Mouse (Mus musculus) CH12.LX (cell line): ENCODE results near the gene Tmem108. TPM values are rescaled to one million over a fixed set of nuclear protein-coding genes. Genes with fewer than 3 reads are reported as not detected.

ENCODE experiments used
- DNase-seq: peaks from one replicate; pipeline ENCODE4 v3.0.0-alpha.2; 2013; ENCODE audit errors: extremely low read depth
- H3K27ac ChIP-seq: 2 replicates; pipeline ENCODE4 v1.5.1; 2012; ENCODE audit warnings: low read depth, mild to moderate bottlenecking, control low read depth, moderate library complexity; ENCODE audit not compliant: insufficient read depth
- H3K27me3 ChIP-seq: replicated peaks from 2 replicates; pipeline ENCODE3; 2012; ENCODE audit warnings: inconsistent platforms
- H3K36me3 ChIP-seq, 2 experiments: replicated peaks in 1 of 2; 2 replicates each; pipeline versions ENCODE3 to v1.6.1; 2012; ENCODE audit warnings: inconsistent platforms in 1 of 2, low read length in 1 of 2, mild to moderate bottlenecking in 1 of 2, mixed read lengths in 1 of 2, moderate library complexity in 1 of 2; ENCODE audit not compliant: control insufficient read depth in 1 of 2, insufficient read depth in 1 of 2
- H3K4me1 ChIP-seq, 2 experiments: 2 replicates each; pipeline ENCODE4 v1.6.1; 2012; ENCODE audit warnings: inconsistent platforms in 1 of 2, moderate library complexity in 1 of 2; ENCODE audit not compliant: insufficient read depth in 2 of 2, control insufficient read depth in 1 of 2
- H3K4me2 ChIP-seq: 2 replicates; pipeline ENCODE4 v1.6.1; 2012; ENCODE audit warnings: low read depth, mild to moderate bottlenecking, control low read depth; ENCODE audit not compliant: poor library complexity, insufficient read depth, severe bottlenecking
- H3K4me3 ChIP-seq, 3 experiments: fragments of 150-350 bp in 1 of 3; sonication (generic) in 1 of 3; replicated peaks in 1 of 3; 2 replicates each; pipeline versions ENCODE3 to v1.5.1; 2011 to 2012; ENCODE audit warnings: low read depth in 2 of 3, low read length in 2 of 3, mild to moderate bottlenecking in 2 of 3, moderate library complexity in 2 of 3, control low read depth in 1 of 3, improper control_type of control experiment in 1 of 3, inconsistent platforms in 1 of 3, mixed read lengths in 1 of 3; ENCODE audit not compliant: poor library complexity in 1 of 3
- H3K79me2 ChIP-seq: replicated peaks from 2 replicates; pipeline ENCODE4 v1.6.1; 2012; ENCODE audit warnings: mild to moderate bottlenecking, moderate library complexity; ENCODE audit not compliant: control insufficient read depth, poor library complexity, insufficient read depth, severe bottlenecking; ENCODE audit errors: extremely low read depth
- H3K9ac ChIP-seq: 2 replicates; pipeline ENCODE4 v1.6.1; 2012; ENCODE audit warnings: low read depth, mild to moderate bottlenecking, control low read depth, moderate library complexity; ENCODE audit not compliant: insufficient read depth
- H3K9me3 ChIP-seq: replicated peaks from 2 replicates; pipeline ENCODE3; 2012; ENCODE audit warnings: low read length, inconsistent platforms, mixed read lengths
- CHD2 ChIP-seq: IDR thresholded peaks from 2 replicates; pipeline ENCODE4 v1.6.1; 2011; ENCODE audit warnings: low read length, improper control_type of control experiment
- EP300 ChIP-seq: IDR thresholded peaks from 2 replicates; pipeline ENCODE4 v1.6.1; 2011; ENCODE audit warnings: low read length, improper control_type of control experiment
- ETS1 ChIP-seq: conservative IDR thresholded peaks from 2 replicates; pipeline ENCODE4 v1.6.1; 2012; ENCODE audit warnings: low read depth, mild to moderate bottlenecking, inconsistent platforms, low read length, improper control_type of control experiment, moderate library complexity
- HCFC1 ChIP-seq: IDR thresholded peaks from 2 replicates; pipeline ENCODE4 v1.6.1; 2012; ENCODE audit warnings: low read depth, mild to moderate bottlenecking, inconsistent platforms, low read length, improper control_type of control experiment
- JUND ChIP-seq: conservative IDR thresholded peaks from 2 replicates; pipeline ENCODE4 v1.6.1; 2011; ENCODE audit warnings: low read depth, low read length, improper control_type of control experiment
- MAX ChIP-seq: IDR thresholded peaks from 2 replicates; pipeline ENCODE4 v1.6.1; 2011; ENCODE audit warnings: low read length, improper control_type of control experiment
- MAZ ChIP-seq: IDR thresholded peaks from 2 replicates; pipeline ENCODE4 v1.6.1; 2012; ENCODE audit warnings: low read depth, mild to moderate bottlenecking, inconsistent platforms, low read length, improper control_type of control experiment, moderate library complexity
- MEF2A ChIP-seq: IDR thresholded peaks from 2 replicates; pipeline ENCODE4 v1.6.1; 2014; ENCODE audit warnings: low read depth, mild to moderate bottlenecking, inconsistent platforms, low read length, improper control_type of control experiment, borderline replicate concordance
- NELFE ChIP-seq: IDR thresholded peaks from 2 replicates; pipeline ENCODE4 v1.6.1; 2011; ENCODE audit warnings: low read depth, low read length, improper control_type of control experiment
- NRF1 ChIP-seq: IDR thresholded peaks from 2 replicates; pipeline ENCODE4 v1.6.1; 2014; ENCODE audit warnings: low read depth, mild to moderate bottlenecking, inconsistent platforms, low read length, improper control_type of control experiment, moderate library complexity
- POLR2A ChIP-seq: IDR thresholded peaks from 2 replicates; pipeline ENCODE4 v1.6.1; 2011; ENCODE audit warnings: low read depth, mild to moderate bottlenecking, improper control_type of control experiment, low read length
- RAD21 ChIP-seq: IDR thresholded peaks from 2 replicates; pipeline ENCODE4 v1.6.1; 2011; ENCODE audit warnings: low read depth, mild to moderate bottlenecking, low read length, improper control_type of control experiment, moderate library complexity
- RCOR1 ChIP-seq: conservative IDR thresholded peaks from 2 replicates; pipeline ENCODE4 v1.6.1; 2012; ENCODE audit warnings: low read depth, mild to moderate bottlenecking, inconsistent platforms, low read length, improper control_type of control experiment
- SIN3A ChIP-seq: IDR thresholded peaks from 2 replicates; pipeline ENCODE4 v1.6.1; 2012; ENCODE audit warnings: low read length, improper control_type of control experiment, inconsistent platforms
- TBP ChIP-seq: conservative IDR thresholded peaks from 2 replicates; pipeline ENCODE4 v1.6.1; 2011; ENCODE audit warnings: low read depth, low read length, improper control_type of control experiment
- TCF12 ChIP-seq: IDR thresholded peaks from 2 replicates; pipeline ENCODE4 v1.6.1; 2014; ENCODE audit warnings: low read depth, mild to moderate bottlenecking, inconsistent platforms, low read length, improper control_type of control experiment
- ZNF384 ChIP-seq: IDR thresholded peaks from 2 replicates; pipeline ENCODE4 v1.6.1; 2012; ENCODE audit warnings: low read depth, low read length, improper control_type of control experiment, inconsistent platforms
- dilution Hi-C: fragments of 300-500 bp; cut with MboI; formaldehyde crosslinking; loops from 2 replicates; pipeline ENCODE4 v1.14.3; 2020; ENCODE audit warnings: low sequenced_read_pairs; ENCODE audit not compliant: extremely low pct_unique_long_range_greater_than_20kb, extremely low pct_ligation_motif_present
- in situ Hi-C: fragments of 300-500 bp; cut with MboI; formaldehyde crosslinking; loops from 3 replicates; pipeline ENCODE4 v1.14.3; 2019; ENCODE audit warnings: low sequenced_read_pairs, low pct_ligation_motif_present, low pct_unique_long_range_greater_than_20kb, mixed read lengths
- polyA plus RNA-seq: library from polyadenylated mRNA; unstranded; fragments of >175 nt; gene quantifications from 2 replicates; pipeline ENCODE4 v1.2.1, GENCODE M21; 2012; ENCODE audit warnings: low read depth; ENCODE audit not compliant: insufficient read length
- total RNA-seq, 2 experiments: library from RNA; depleted of rRNA; stranded (reverse); fragments of 300-350 nt in 1 of 2; fragments of >200 nt in 1 of 2; gene quantifications; 2 replicates each; pipeline ENCODE4 v1.2.3; 2012 to 2014

The Tmem108 gene
- total and polyA plus RNA-seq, 3 experiments = 0.04 to 0.13 (median 0.07) TPM

- H3K4me1 ChIP-seq = peaks cover 3 to 18% of the 10 kb centered on the region in 2 experiments
- H3K9me3 ChIP-seq = no peaks in the 10 kb centered on the region
- H3K79me2 ChIP-seq = no peaks in the 10 kb centered on the region
- no peaks in the 10 kb centered on the region for H3K36me3 ChIP-seq
- peak overlapping the region; percentile 61 for H3K4me2 ChIP-seq
- dilution Hi-C loops (no loop called here), in situ Hi-C loops (no loop called here)
- H3K4me3 ChIP-seq = peak overlapping the region; percentile 44 to 55 (median 46)
- peak; percentile 83 for DNase-seq
- no peak overlapping the region for H3K27ac ChIP-seq
- TF ChIP-seq HCFC1 (peak; percentile 77), TBP (peak; percentile 64), RAD21 (no peak), TCF12 (0 out of 2 replicates have a peak, but pooled peaks have one; percentile 41), JUND (no peak), NELFE (peak; percentile 67), POLR2A (peak; percentile 73)
- H3K9ac ChIP-seq = peak overlapping the region; percentile 30; the same call in 1 of the 2 replicates
- peaks cover 18% of the 10 kb centered on the region for H3K27me3 ChIP-seq
Observed at GRCm38 (mm10) chr9:103536059-103536634, 225.5 kb downstream of the Tmem108 start.

- Histone ChIP-seq H3K79me2 (no peaks in the 10 kb centered on the region), H3K4me1 (no peaks in the 10 kb centered on the region), H3K36me3 (no peaks in the 10 kb centered on the region), H3K4me2 (no peak overlapping the region), H3K27ac (no peak overlapping the region), H3K4me3 (no peak overlapping the region), H3K9me3 (no peaks in the 10 kb centered on the region), H3K27me3 (peaks cover 82% of the 10 kb centered on the region), H3K9ac (no peak overlapping the region)
- TF ChIP-seq EP300 (no peak), POLR2A (no peak), RAD21 (no peak), SIN3A (no peak), CHD2 (no peak), ZNF384 (no peak), ETS1 (no peak), NRF1 (no peak), MAZ (no peak), RCOR1 (no peak), MAX (no peak), MEF2A (no peak), HCFC1 (no peak)
- DNase-seq = no peak
- in situ Hi-C loops (no loop called here), dilution Hi-C loops (no loop called here)
Observed at GRCm38 (mm10) chr9:103525041-103525537, 236.5 kb downstream of the Tmem108 start.
